Mouse (Mus musculus): Measurements from ENCODE around the gene Ttc28. TPM values are rescaled to one million over a fixed set of nuclear protein-coding genes. Genes with fewer than 3 reads are reported as not detected.
A peak's percentile ranks its signal among the peaks of the same experiment; 100 is the strongest.

Gene Ttc28
- polyA plus RNA-seq, 1 experiment from 2014 or later = 0.85 TPM

DNA sequence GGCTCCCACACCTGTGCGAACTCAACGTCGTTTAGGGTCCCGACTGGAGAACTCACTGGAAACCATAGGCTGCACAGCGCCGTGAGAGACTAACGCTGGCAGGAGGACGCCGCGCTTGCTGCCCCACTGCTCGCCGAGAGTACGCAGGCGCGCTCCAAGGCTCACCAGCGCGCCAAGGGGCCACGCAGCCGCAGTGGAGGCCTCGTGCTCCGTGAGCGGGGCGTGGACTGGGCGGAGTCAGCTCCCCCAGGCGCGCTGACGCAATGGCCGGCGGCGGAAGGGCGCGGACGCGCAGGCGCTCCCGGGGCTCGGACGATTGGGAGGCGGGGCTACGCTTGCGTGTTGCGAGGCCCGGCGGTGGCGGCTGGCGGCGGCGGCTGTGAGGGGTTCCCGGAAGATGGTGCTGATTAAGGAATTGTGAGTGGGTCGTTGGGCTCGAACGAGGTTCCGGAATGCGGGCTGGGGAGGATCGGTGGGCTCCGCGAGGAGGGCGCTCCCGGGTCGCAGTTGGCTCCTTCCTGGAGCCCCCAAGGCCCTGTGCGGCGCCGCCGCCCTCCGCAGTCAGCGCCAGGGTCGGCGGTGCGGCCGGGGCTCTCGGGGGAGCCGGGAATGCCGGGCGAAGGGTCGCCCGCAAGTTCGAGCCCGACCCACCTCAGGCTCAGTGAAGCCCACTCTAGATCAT lies 451.0 kb downstream of the Ttc28 start, which contains the start of gene Pitpnb:
TSS of gene Pitpnb (plus strand) at position 347 of the 682 bp plus-strand sequence.
- peaks cover 31% of the 10 kb centered on the region for H3K4me1 ChIP-seq (ENCODE audit: control insufficient read depth, low read depth, low read length)
- peak within 1 kb of the TSS; percentile 81 for H3K27ac ChIP-seq (ENCODE audit: low read length)
- WGBS (ENCODE audit: insufficient replicate concordance) = under 1% methylated on average over 77 of the region's 78 CpGs

DNA sequence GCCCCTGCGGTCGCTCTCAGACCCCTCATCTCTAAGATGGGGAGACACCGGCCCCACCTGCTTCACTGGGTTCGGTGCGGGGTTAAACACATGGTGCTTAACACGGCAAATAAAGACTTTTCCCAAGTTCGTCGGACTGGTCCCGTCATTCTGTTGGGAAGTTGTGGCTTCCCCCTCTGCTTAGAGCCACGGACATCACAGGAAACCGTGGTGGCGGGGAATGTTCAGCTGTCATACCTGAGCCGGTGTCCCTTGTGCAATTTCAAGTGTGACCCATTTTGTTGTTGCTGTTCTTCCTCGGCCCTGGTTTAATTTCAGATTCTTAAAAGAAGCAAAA lies 451.5 kb downstream of the Ttc28 start:
- no peaks in the 10 kb centered on the region for H3K9me3 ChIP-seq (replicated peaks; ENCODE audit: control insufficient read depth, low read length)
- peak overlapping the region; percentile 77 for H3K4me2 ChIP-seq (ENCODE audit: low read depth, low read length)
- H3K9ac ChIP-seq (ENCODE audit: low read depth, low read length) = peak overlapping the region; percentile 95
- H3K4me3 ChIP-seq (ENCODE audit: low read depth, low read length) = peak overlapping the region; percentile 97
- H3K27me3 ChIP-seq (ENCODE audit: control insufficient read depth, insufficient read depth, low read depth, low read length) = no peaks in the 10 kb centered on the region
- no peaks in the 10 kb centered on the region for H3K36me3 ChIP-seq (ENCODE audit: control insufficient read depth, insufficient read depth)
- WGBS (ENCODE audit: insufficient replicate concordance) = under 1% methylated on average over 14 of the region's 14 CpGs
- peak overlapping the region; percentile 69 for H3K27ac ChIP-seq (ENCODE audit: low read length)
- ATAC-seq (ENCODE audit: low read depth) = no peak; the same call in none of the 2 replicates
- H3K4me1 ChIP-seq (ENCODE audit: control insufficient read depth, low read depth, low read length) = peaks cover 31% of the 10 kb centered on the region

More for the DNA sequence above, 451.0 kb downstream of the Ttc28 start, which contains the start of gene Pitpnb:
- Histone ChIP-seq H3K36me3 (ENCODE audit: control insufficient read depth, insufficient read depth) (no peaks in the 10 kb centered on the region), H3K4me2 (ENCODE audit: low read depth, low read length) (peak within 1 kb of the TSS; percentile 87), H3K9me3 (replicated peaks; ENCODE audit: control insufficient read depth, low read length) (no peaks in the 10 kb centered on the region), H3K4me3 (ENCODE audit: low read depth, low read length) (peak within 1 kb of the TSS; percentile 97), H3K27me3 (ENCODE audit: control insufficient read depth, insufficient read depth, low read depth, low read length) (no peaks in the 10 kb centered on the region), H3K9ac (ENCODE audit: low read depth, low read length) (peak within 1 kb of the TSS; percentile 95)
- ATAC-seq (ENCODE audit: low read depth) = peak; percentile 98

DNA sequence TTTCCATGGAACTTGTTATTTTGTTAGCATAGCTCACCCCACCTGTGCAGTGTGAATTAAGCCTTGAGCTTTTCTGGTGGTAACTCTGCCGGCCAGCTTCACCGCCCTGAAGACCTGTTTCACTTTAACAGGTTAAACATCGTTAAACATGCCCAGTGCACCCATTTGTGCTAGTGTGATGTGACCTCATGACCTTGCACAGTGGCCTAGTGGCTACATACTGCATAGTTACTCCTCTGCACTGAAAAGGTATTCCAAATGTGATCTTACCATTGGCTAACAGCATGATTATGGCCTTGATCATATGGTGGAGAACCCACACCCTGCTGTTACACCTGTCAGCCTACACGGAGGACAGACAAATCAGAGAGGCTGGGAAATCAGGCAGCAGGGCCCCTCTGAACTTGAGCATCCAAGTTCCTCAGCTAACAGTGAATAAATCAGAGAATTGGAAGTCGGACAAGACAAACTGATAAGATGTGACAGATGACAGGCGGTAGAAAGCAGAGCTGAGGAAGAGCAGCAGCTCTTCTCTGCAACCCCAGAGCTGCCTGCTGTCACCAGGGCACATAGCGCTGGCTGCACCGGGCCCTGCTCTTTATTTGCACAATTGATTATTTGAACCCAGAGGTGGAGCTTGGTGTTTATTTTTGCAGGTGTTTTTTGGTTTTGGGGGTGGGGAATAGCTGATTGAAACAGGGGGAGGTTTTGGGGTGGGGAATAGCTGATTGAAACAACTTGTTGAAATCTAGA lies 456.5 kb downstream of the Ttc28 start:
- H3K4me2 ChIP-seq (ENCODE audit: low read depth, low read length) = peak overlapping the region; percentile 40; the same call in 1 of the 2 replicates
- no peaks in the 10 kb centered on the region for H3K27me3 ChIP-seq (ENCODE audit: control insufficient read depth, insufficient read depth, low read depth, low read length)
- H3K9ac ChIP-seq (ENCODE audit: low read depth, low read length) = no peak overlapping the region
- H3K36me3 ChIP-seq (ENCODE audit: control insufficient read depth, insufficient read depth) = peaks cover 9% of the 10 kb centered on the region
- H3K27ac ChIP-seq (ENCODE audit: low read length) = peak overlapping the region; percentile 76
- WGBS (ENCODE audit: insufficient replicate concordance) = 69% methylated on average over 8 of the region's 8 CpGs
- H3K9me3 ChIP-seq (replicated peaks; ENCODE audit: control insufficient read depth, low read length) = no peaks in the 10 kb centered on the region
- H3K4me3 ChIP-seq (ENCODE audit: low read depth, low read length) = no peak overlapping the region
- peaks cover 25% of the 10 kb centered on the region for H3K4me1 ChIP-seq (ENCODE audit: control insufficient read depth, low read depth, low read length)
- ATAC-seq (ENCODE audit: low read depth) = peak; percentile 82

MicroRNAs within 50 kb of the gene (microRNA counts, 519-probe panel; counts per million panel counts)
- 1,964 counts per million, percentile 25 among the panel's probes with 10 or more counts for microRNA mmu-miR-701

Small RNAs within 50 kb of the gene (microRNA-seq; reads per million reads assigned to microRNA genes)
- gene Mir701 = 27.8 reads per million, percentile 41 among the genes with 10 or more reads in this experiment

Other genes starting within 250 kb of the Ttc28 start
- 32.7 and 34.3 TPM in 2 replicates for gene Noc4l, start 226.4 kb upstream of the Ttc28 start, polyA plus RNA-seq (2015; fragmentation: Nextera tagmentation; extraction: Ambion mirVana)
- 6.4 and 7.5 TPM in 2 replicates for gene Ddx51, start 226.4 kb upstream of the Ttc28 start, polyA plus RNA-seq (2015; fragmentation: Nextera tagmentation; extraction: Ambion mirVana)
- 21.8 and 25.1 TPM in 2 replicates for gene Ep400, start 109.1 kb upstream of the Ttc28 start, polyA plus RNA-seq (2015; fragmentation: Nextera tagmentation; extraction: Ambion mirVana)
- gene Pus1, start 99.1 kb upstream of the Ttc28 start, polyA plus RNA-seq (2015; fragmentation: Nextera tagmentation; extraction: Ambion mirVana) = 24.5 and 24.6 TPM in 2 replicates
- 12.5 and 13.7 TPM in 2 replicates for gene Ulk1, start 69.7 kb upstream of the Ttc28 start, polyA plus RNA-seq (2015; fragmentation: Nextera tagmentation; extraction: Ambion mirVana)
- gene Hscb, start 40.0 kb upstream of the Ttc28 start, polyA plus RNA-seq (2015; fragmentation: Nextera tagmentation; extraction: Ambion mirVana) = 58.5 and 59.1 TPM in 2 replicates
- 29.3 and 34.2 TPM in 2 replicates for gene Chek2, start 39.8 kb upstream of the Ttc28 start, polyA plus RNA-seq (2015; fragmentation: Nextera tagmentation; extraction: Ambion mirVana)

Measured in liver, embryonic 16.5 days (tissue).